Mouse (Mus musculus) forebrain, embryonic 12.5 days (tissue): ENCODE measurements around the gene 1700020L24Rik. TPM values are rescaled to one million over a fixed set of nuclear protein-coding genes. Genes with fewer than 3 reads are reported as not detected.

Experiments
- ATAC-seq: fragments of 200-750 bp; cut with Nextera tagmentation; 2 replicates; pipeline ENCODE4 v1.8.0; 2017; ENCODE audit warnings: moderate TSS enrichment; ENCODE audit not compliant: low FRiP score
- H3K27ac ChIP-seq: fragments of 300-500 bp; sonication (generic); 2 replicates; pipeline ENCODE4 v1.5.1; 2016; ENCODE audit warnings: mild to moderate bottlenecking
- H3K27me3 ChIP-seq: fragments of 300-500 bp; sonication (generic); 2 replicates; pipeline ENCODE4 v1.6.1; 2016; ENCODE audit warnings: mild to moderate bottlenecking
- H3K36me3 ChIP-seq: fragments of 300-500 bp; sonication (generic); replicated peaks from 2 replicates; pipeline ENCODE4 v1.6.1; 2016; ENCODE audit warnings: mild to moderate bottlenecking
- H3K4me1 ChIP-seq: fragments of 300-500 bp; sonication (generic); 2 replicates; pipeline ENCODE4 v1.6.1; 2016
- H3K4me2 ChIP-seq: fragments of 300-500 bp; sonication (generic); 2 replicates; pipeline ENCODE4 v1.6.1; 2016; ENCODE audit warnings: mild to moderate bottlenecking, moderate library complexity
- H3K4me3 ChIP-seq: fragments of 300-500 bp; sonication (generic); replicated peaks from 2 replicates; pipeline ENCODE4 v1.5.1; 2016; ENCODE audit warnings: mild to moderate bottlenecking
- H3K9ac ChIP-seq: fragments of 300-500 bp; sonication (generic); 2 replicates; pipeline ENCODE4 v1.6.1; 2016; ENCODE audit warnings: mild to moderate bottlenecking
- H3K9me3 ChIP-seq: fragments of 300-500 bp; sonication (generic); 2 replicates; pipeline ENCODE4 v1.6.1; 2016
- WGBS: fragments of 180-500 bp; shearing (Covaris S2); methylation state at CpG from one replicate; pipeline ENCODE4 v1.1.7; 2016; 5-methylcytosine and 5-hydroxymethylcytosine counted together
- polyA plus RNA-seq: library from polyadenylated mRNA; unstranded; fragments of >200 nt; fragmentation: Nextera tagmentation; extraction: Ambion mirVana; gene quantifications from 2 replicates; pipeline ENCODE4 v1.2.1, GENCODE M21; 2016

Gene 1700020L24Rik
- polyA plus RNA-seq, result 0.29 and 0.35 TPM in 2 replicates

GRCm38 (mm10) chr11:83437377-83437776 is at the start of gene 1700020L24Rik:
1700020L24Rik (plus strand) TSS chr11:83437677.
- Histone ChIP-seq H3K9me3 (no peaks in the 10 kb centered on the region), H3K4me1 (peaks cover 10% of the 10 kb centered on the region), H3K4me3 (no peak within 1 kb of the TSS), H3K27ac (no peak within 1 kb of the TSS), H3K4me2 (no peak within 1 kb of the TSS), H3K27me3 (peaks cover 45% of the 10 kb centered on the region), H3K36me3 (no peaks in the 10 kb centered on the region), H3K9ac (no peak within 1 kb of the TSS)
- no peak for ATAC-seq
- 86% methylated on average over 1 of the region's 1 CpGs for WGBS

- no peaks in the 10 kb centered on the region for H3K9me3 ChIP-seq
- no peak for ATAC-seq
- WGBS, result 92% methylated on average over 4 of the region's 4 CpGs
- no peak overlapping the region for H3K4me3 ChIP-seq
- H3K36me3 ChIP-seq, result peaks cover 42% of the 10 kb centered on the region
- H3K27ac ChIP-seq, result no peak overlapping the region
- no peaks in the 10 kb centered on the region for H3K27me3 ChIP-seq
- H3K9ac ChIP-seq, result no peak overlapping the region
- H3K4me2 ChIP-seq, result no peak overlapping the region
- H3K4me1 ChIP-seq, result peaks cover 16% of the 10 kb centered on the region
These were observed 44.4 kb upstream of the 1700020L24Rik start for GRCm38 (mm10) chr11:83393062-83393461.

GRCm38 (mm10) chr11:83394802-83395439 is 42.6 kb upstream of the 1700020L24Rik start:
- Histone ChIP-seq H3K27me3 (no peaks in the 10 kb centered on the region), H3K4me1 (peaks cover 16% of the 10 kb centered on the region), H3K9me3 (no peaks in the 10 kb centered on the region), H3K4me3 (no peak overlapping the region), H3K4me2 (peak overlapping the region; percentile 26; the same call in 1 of the 2 replicates), H3K27ac (peak overlapping the region; percentile 70), H3K9ac (no peak overlapping the region), H3K36me3 (peaks cover 47% of the 10 kb centered on the region)
- 15% methylated on average over 6 of the region's 6 CpGs for WGBS
- peak; percentile 67; the same call in 1 of the 2 replicates for ATAC-seq

- Histone ChIP-seq H3K9ac (no peak overlapping the region), H3K36me3 (peaks cover 41% of the 10 kb centered on the region), H3K4me1 (peaks cover 16% of the 10 kb centered on the region), H3K27me3 (no peaks in the 10 kb centered on the region), H3K4me2 (no peak overlapping the region), H3K4me3 (no peak overlapping the region), H3K9me3 (no peaks in the 10 kb centered on the region), H3K27ac (no peak overlapping the region)
- WGBS, result 95% methylated on average over 7 of the region's 7 CpGs
- no peak for ATAC-seq
These were observed 39.9 kb upstream of the 1700020L24Rik start for GRCm38 (mm10) chr11:83397626-83398025.

- no peak overlapping the region for H3K9ac ChIP-seq
- no peaks in the 10 kb centered on the region for H3K9me3 ChIP-seq
- H3K4me2 ChIP-seq, result no peak overlapping the region
- H3K27me3 ChIP-seq, result no peaks in the 10 kb centered on the region
- H3K4me3 ChIP-seq, result no peak overlapping the region
- H3K36me3 ChIP-seq, result peaks cover 41% of the 10 kb centered on the region
- H3K27ac ChIP-seq, result no peak overlapping the region
- no peak for ATAC-seq
- WGBS, result 89% methylated on average over 5 of the region's 5 CpGs
- H3K4me1 ChIP-seq, result peaks cover 16% of the 10 kb centered on the region
These were observed 38.8 kb upstream of the 1700020L24Rik start for GRCm38 (mm10) chr11:83398724-83399123.

DNA sequence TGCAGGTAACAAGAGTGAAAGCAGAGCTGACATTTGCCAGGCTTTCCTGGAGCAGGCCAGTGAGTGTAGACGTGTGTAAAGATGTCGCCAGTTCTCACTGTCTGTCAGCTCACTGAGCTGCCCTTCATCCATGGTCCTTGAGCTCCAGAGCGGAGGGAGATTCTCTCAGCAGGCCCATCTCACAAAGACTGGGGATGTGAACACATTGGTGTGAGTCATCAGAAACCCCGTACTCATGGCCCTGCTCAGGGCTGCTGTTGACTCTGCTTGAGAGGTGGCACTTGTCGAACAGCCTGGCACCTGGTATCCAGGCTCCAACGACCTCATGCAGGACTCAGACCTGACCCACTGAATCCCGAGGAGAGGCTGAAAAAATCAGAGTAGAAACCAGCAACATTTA is 33.7 kb upstream of the 1700020L24Rik start:
- H3K9me3 ChIP-seq, result no peaks in the 10 kb centered on the region
- H3K27me3 ChIP-seq, result peaks cover 8% of the 10 kb centered on the region
- no peak for ATAC-seq
- H3K36me3 ChIP-seq, result peaks cover 34% of the 10 kb centered on the region
- H3K9ac ChIP-seq, result no peak overlapping the region
- no peaks in the 10 kb centered on the region for H3K4me1 ChIP-seq
- no peak overlapping the region for H3K27ac ChIP-seq
- 81% methylated on average over 7 of the region's 7 CpGs for WGBS
- no peak overlapping the region for H3K4me2 ChIP-seq
- H3K4me3 ChIP-seq, result no peak overlapping the region

DNA sequence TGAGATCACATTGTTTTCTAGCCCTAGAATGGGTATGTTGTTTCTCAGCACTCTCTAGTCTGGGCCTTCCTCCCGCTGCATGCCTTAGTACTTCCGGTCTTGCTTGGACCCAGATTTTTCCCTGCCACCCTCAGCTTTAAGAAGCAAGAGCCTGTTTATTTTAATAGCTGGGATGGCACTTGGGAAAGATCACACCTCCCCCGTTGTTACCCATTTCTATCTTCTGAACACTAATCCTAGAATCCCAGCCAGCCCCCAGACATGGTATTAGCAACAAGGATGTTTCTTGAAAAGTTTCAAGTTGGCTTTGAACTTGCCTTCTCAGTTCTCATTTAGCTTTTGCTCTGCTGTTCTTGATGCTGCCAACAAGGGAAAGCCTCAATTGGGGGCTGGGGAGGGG is 31.1 kb upstream of the 1700020L24Rik start:
- WGBS, result 70% methylated on average over 3 of the region's 3 CpGs

DNA sequence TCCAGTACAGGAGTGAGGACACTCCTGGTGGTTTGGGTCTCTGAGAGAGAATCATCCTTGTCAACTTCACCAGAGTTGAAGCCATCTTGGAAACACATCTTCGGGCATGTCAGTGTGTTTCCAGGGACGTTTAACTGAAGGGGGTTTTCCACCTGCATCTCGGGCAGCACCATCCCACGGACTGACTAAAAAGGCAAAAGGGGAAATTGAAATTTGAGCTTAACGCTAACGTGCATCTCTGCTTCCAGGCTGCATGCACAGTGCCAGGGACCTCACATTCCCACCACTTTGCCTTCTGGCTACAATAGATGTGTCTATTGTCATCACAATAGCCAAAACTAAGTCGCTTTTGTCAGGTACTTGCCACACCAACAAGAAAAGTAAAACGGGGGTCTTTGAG is 29.2 kb upstream of the 1700020L24Rik start:
- ATAC-seq, result no peak
- H3K4me3 ChIP-seq, result no peak overlapping the region
- H3K9me3 ChIP-seq, result no peaks in the 10 kb centered on the region
- H3K4me2 ChIP-seq, result no peak overlapping the region
- H3K36me3 ChIP-seq, result peaks cover 10% of the 10 kb centered on the region
- H3K27me3 ChIP-seq, result peaks cover 18% of the 10 kb centered on the region
- WGBS, result 42% methylated on average over 8 of the region's 8 CpGs
- peaks cover 21% of the 10 kb centered on the region for H3K4me1 ChIP-seq
- no peak overlapping the region for H3K9ac ChIP-seq
- H3K27ac ChIP-seq, result no peak overlapping the region

More for the DNA sequence above, 31.1 kb upstream of the 1700020L24Rik start:
- Histone ChIP-seq H3K36me3 (peaks cover 21% of the 10 kb centered on the region), H3K4me2 (no peak overlapping the region), H3K27me3 (peaks cover 10% of the 10 kb centered on the region), H3K4me1 (peaks cover 16% of the 10 kb centered on the region), H3K27ac (no peak overlapping the region), H3K9me3 (no peaks in the 10 kb centered on the region), H3K9ac (no peak overlapping the region), H3K4me3 (no peak overlapping the region)
- no peak for ATAC-seq

DNA sequence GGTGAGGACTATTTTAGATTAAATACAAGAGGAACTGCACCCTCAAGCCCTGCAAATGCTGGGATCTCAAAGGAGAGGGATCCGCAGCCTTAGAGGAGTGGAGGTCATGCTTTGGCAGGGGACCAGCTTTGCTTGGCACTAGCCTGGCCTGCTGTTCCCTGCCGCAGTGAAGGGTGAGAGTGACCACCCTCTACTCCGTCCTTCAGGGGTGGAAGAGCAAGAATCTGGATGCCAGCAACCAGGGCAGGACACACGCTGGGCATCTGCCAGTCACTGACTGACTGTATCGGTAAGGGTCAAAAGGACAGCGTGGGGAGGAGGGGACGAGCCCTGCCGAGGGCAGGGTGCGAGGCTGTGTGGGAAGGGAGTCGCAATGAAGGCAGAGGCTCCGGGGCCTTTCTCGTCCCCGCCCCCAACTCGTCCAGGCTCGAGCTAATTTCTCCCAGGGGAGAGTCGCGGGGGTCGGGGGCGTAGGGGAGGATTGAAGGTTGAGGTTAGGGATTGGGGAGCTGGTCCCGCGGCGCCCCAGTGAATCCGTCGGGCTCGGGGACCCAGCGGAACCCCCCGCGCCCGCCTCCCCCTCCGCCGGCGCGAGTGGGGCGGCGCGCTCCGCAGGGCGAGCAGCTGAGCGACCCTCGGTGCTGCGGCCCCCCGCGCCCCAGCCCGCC is 28.3 kb upstream of the 1700020L24Rik start, which contains the start of gene Rasl10b:
Gene Rasl10b (plus strand): TSS at position 51 of the 668 bp plus-strand sequence.
- Histone ChIP-seq H3K4me3 (peak within 1 kb of the TSS; percentile 83), H3K4me2 (peak within 1 kb of the TSS; percentile 90), H3K9ac (peak within 1 kb of the TSS; percentile 94), H3K27ac (peak within 1 kb of the TSS; percentile 63; the same call in 1 of the 2 replicates), H3K27me3 (peaks cover 22% of the 10 kb centered on the region), H3K4me1 (peaks cover 21% of the 10 kb centered on the region), H3K36me3 (peaks cover under 1% of the 10 kb centered on the region; the same call in 1 of the 2 replicates), H3K9me3 (no peaks in the 10 kb centered on the region)
- ATAC-seq, result peak; percentile 79
- 1% methylated on average over 22 of the region's 44 CpGs for WGBS

DNA sequence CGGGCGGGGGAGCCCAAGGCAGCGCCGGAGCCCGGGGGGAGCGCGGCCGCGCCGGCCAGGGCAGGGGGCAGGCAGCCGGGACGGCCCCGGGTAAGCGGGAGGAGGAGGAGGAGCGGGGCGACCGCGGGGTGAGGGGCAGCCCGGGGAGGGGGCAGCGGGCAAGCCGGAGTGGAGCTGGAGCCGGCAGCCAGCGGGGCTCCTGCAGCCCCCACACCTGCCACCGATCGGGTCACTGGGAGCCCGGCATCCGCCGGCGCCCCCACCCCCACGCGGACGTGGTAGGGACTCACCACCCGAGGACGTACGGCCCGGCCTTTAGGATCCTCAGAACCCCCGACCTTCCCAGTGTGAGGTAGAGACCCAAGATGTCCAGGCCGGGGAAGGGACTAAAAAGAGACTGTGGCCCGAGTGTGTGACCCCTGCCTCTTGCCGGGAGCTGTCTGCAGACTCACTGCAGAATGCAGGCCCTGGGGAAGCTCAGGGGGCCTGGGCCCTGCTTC is 27.6 kb upstream of the 1700020L24Rik start:
- Histone ChIP-seq H3K36me3 (no peaks in the 10 kb centered on the region), H3K9me3 (no peaks in the 10 kb centered on the region), H3K27ac (peak overlapping the region; percentile 63; the same call in 1 of the 2 replicates), H3K4me3 (peak overlapping the region; percentile 83), H3K4me1 (peaks cover 21% of the 10 kb centered on the region), H3K9ac (peak overlapping the region; percentile 94), H3K4me2 (peak overlapping the region; percentile 90), H3K27me3 (peaks cover 22% of the 10 kb centered on the region)
- ATAC-seq, result peak; percentile 69
- under 1% methylated on average over 16 of the region's 40 CpGs for WGBS

- Histone ChIP-seq H3K9ac (peak overlapping the region; percentile 94; the same call in 1 of the 2 replicates), H3K27me3 (peaks cover 22% of the 10 kb centered on the region), H3K36me3 (no peaks in the 10 kb centered on the region), H3K4me3 (peak overlapping the region; percentile 83), H3K27ac (no peak overlapping the region), H3K9me3 (no peaks in the 10 kb centered on the region), H3K4me2 (peak overlapping the region; percentile 90), H3K4me1 (peaks cover 21% of the 10 kb centered on the region)
- no peak for ATAC-seq
- WGBS, result 29% methylated on average over 6 of the region's 6 CpGs
These were observed 27.0 kb upstream of the 1700020L24Rik start for GRCm38 (mm10) chr11:83410510-83410909.

GRCm38 (mm10) chr11:83417080-83417479 is 20.4 kb upstream of the 1700020L24Rik start:
- Histone ChIP-seq H3K27ac (no peak overlapping the region), H3K36me3 (no peaks in the 10 kb centered on the region), H3K9me3 (no peaks in the 10 kb centered on the region), H3K4me3 (no peak overlapping the region), H3K4me1 (peaks cover 9% of the 10 kb centered on the region), H3K4me2 (no peak overlapping the region), H3K27me3 (peaks cover 63% of the 10 kb centered on the region), H3K9ac (no peak overlapping the region)
- 13% methylated on average over 5 of the region's 5 CpGs for WGBS
- ATAC-seq, result no peak
